Mouse (Mus musculus): Measurements from ENCODE around the gene Grik3. TPM values are rescaled to one million over a fixed set of nuclear protein-coding genes. Genes with fewer than 3 reads are reported as not detected.
A peak's percentile ranks its signal among the peaks of the same experiment; 100 is the strongest.

Gene Grik3
- polyA plus RNA-seq, 1 experiment from 2014 or later, result 0.23 TPM

DNA sequence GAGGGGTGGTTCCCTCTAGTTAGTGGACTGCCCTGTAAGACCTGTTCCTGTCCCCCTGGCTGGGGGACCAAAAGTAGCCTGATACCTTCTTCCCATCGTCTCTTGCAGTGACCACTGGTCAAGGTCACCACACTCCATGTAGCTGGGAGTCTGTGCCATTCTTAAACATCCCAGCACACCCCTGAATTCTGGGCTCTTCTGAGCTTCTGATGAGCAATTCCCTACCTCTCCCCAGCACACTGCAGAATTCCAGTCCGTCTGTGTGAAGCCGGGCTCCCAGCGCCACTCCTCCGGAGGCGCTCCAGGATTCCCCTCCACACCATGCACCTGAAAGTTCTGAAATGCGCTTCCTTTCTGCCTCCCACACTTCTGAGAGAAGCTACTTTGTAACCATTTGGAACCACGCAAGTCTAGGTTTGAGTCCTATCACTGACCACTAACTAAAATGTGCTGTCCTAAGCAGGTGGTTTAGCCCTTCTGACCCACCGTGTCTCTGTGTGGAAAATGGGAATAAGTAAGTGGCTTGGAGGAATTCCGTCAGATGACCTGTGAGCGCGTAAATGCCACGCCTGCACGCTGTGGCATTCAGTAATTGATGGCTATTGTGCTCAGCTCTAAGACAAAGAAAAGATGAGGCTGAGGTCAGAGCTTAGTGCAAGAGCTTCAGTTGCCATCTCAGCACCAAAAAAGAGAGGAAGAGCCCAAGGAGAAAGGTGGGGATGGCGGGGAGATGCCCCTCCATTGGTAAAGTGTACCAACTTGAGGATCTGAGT, 237.8 kb downstream of the Grik3 start:
- no peaks in the 10 kb centered on the region for H3K9me3 ChIP-seq (replicated peaks)
- H3K4me1 ChIP-seq (replicated peaks), result no peaks in the 10 kb centered on the region; the same call in none of the 2 replicates
- no peaks in the 10 kb centered on the region for H3K36me3 ChIP-seq
- no peak overlapping the region for H3K27ac ChIP-seq (ENCODE audit: poor library complexity, severe bottlenecking)
- H3K4me2 ChIP-seq, result no peak overlapping the region
- 23% methylated on average over 15 of the region's 15 CpGs for WGBS
- no peak overlapping the region for H3K4me3 ChIP-seq
- no peak for ATAC-seq (ENCODE audit: insufficient number of reproducible peaks, low FRiP score)
- H3K9ac ChIP-seq, result no peak overlapping the region
- peaks cover 49% of the 10 kb centered on the region for H3K27me3 ChIP-seq (replicated peaks)

DNA sequence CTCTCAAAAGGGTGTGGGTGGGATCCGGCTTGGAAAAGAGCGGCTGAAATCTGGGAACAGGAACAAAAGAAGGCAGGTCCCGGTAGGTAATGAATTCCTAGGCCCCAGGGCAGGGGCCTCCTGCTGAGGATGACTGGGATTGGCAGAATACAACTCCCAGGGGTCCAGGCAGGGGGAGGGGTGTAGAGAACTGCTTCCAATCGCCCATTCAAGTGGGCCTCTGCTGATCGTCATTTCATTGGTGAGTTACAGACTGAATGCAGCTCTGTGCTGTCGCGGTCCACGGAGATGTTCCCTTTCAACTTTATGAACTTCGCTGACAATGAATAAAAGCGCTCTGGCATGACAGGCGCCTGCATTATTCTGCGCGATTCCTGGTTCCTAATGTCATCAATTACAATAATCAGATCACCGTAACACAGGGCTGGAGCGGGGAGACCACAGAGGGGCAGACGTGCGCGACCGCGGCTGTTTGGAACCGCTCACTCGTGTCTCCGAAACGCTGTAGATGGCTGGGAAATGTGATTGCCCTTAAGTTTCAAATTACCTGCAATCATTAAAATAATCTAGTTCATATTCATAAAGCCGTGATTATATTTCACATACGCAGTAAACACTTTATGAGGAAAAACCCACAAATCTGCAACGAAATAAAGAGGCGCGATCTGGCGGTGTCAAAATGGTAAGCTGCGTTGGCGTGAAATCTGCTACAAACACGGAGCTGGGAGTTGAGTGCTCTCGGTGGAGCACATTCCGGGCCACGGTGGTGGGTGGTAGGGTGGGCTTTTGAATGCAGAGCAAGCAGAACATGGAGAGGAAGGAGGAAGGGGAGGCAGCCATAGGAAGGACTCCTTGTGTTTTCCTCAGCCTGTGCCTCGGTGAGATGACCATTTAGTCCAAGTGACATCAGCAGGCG, 239.1 kb downstream of the Grik3 start:
- no peaks in the 10 kb centered on the region for H3K36me3 ChIP-seq
- no peak overlapping the region for H3K9ac ChIP-seq
- 7% methylated on average over 38 of the region's 38 CpGs for WGBS
- H3K4me2 ChIP-seq, result peak overlapping the region; percentile 64
- H3K9me3 ChIP-seq (replicated peaks), result no peaks in the 10 kb centered on the region
- no peak overlapping the region for H3K27ac ChIP-seq (ENCODE audit: poor library complexity, severe bottlenecking)
- ATAC-seq (ENCODE audit: insufficient number of reproducible peaks, low FRiP score), result no peak
- peak overlapping the region; percentile 23 for H3K4me3 ChIP-seq
- peaks cover 49% of the 10 kb centered on the region for H3K27me3 ChIP-seq (replicated peaks)
- no peaks in the 10 kb centered on the region; the same call in none of the 2 replicates for H3K4me1 ChIP-seq (replicated peaks)

DNA sequence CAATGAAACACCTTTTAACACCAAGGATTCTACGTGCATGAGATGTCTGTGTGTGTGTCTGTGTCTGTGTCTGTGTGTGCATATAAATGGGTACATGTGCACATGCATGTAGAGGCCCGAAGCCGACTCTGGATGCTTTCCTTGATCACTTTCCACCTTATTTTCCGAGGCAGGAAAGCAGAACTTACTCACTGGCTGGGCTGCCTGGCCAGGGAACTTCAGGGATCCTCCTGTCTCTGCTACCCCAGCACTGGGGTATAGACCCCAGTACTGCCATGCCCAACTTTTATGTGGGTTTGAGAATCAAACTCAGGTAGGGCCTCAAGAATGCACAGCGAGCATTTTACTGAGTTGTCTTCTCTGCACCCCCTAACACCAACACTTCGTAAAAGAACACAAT, 240.3 kb downstream of the Grik3 start:
- ATAC-seq (ENCODE audit: insufficient number of reproducible peaks, low FRiP score), result no peak
- 81% methylated on average over 6 of the region's 6 CpGs for WGBS
- peaks cover 49% of the 10 kb centered on the region for H3K27me3 ChIP-seq (replicated peaks)

DNA sequence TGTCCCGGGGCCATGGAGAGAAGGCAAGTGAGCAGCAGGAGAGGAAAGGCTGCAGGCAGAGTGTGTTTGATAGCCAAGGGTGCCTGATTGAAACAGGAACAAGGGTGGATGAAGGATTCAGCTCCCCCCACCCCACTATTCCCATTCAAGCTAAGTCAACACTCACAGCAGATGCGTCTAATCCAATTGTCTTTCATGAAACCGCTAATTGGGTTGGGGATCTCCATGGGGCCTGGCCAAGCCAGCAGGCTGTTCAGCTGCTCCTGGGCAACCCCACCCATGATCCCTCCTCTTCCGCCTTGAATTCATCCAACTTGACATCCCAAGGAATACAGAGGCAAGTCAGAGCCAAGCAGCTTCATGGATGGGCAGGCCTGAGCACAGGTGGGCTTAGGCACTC, 246.3 kb downstream of the Grik3 start:
- 57% methylated on average over 4 of the region's 4 CpGs for WGBS
- no peak overlapping the region for H3K9ac ChIP-seq
- no peaks in the 10 kb centered on the region for H3K4me1 ChIP-seq (replicated peaks)
- H3K4me2 ChIP-seq, result no peak overlapping the region
- no peaks in the 10 kb centered on the region for H3K9me3 ChIP-seq (replicated peaks)
- no peaks in the 10 kb centered on the region for H3K36me3 ChIP-seq
- H3K27me3 ChIP-seq (replicated peaks), result peaks cover 4% of the 10 kb centered on the region; the same call in 1 of the 2 replicates
- H3K27ac ChIP-seq (ENCODE audit: poor library complexity, severe bottlenecking), result no peak overlapping the region
- H3K4me3 ChIP-seq, result no peak overlapping the region
- no peak for ATAC-seq (ENCODE audit: insufficient number of reproducible peaks, low FRiP score)

More for the DNA sequence above, 240.3 kb downstream of the Grik3 start:
- Histone ChIP-seq H3K27ac (ENCODE audit: poor library complexity, severe bottlenecking) (no peak overlapping the region), H3K36me3 (no peaks in the 10 kb centered on the region), H3K4me2 (no peak overlapping the region), H3K4me3 (no peak overlapping the region), H3K4me1 (replicated peaks) (no peaks in the 10 kb centered on the region; the same call in none of the 2 replicates), H3K9me3 (replicated peaks) (no peaks in the 10 kb centered on the region), H3K9ac (no peak overlapping the region)

DNA sequence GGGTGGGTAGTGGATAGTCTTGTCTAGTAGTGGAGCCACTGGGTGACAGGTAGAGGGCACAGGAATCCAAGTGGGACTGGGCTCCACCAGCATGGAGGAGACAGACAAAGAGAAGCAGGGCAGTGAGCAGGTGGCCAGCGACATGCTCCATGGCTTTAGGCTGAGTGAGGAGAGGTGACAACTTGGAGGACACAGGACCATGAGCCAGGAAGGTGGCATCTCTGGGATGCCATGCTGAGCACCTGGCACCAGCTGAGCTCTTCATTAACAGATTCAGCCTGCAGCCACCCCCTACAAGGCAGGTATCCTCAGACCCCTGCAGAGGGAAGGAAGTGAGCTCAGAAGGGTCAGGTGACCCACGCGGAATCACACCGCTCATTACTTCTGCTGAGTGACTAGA, 248.3 kb downstream of the Grik3 start:
- WGBS, result 67% methylated on average over 4 of the region's 4 CpGs

DNA sequence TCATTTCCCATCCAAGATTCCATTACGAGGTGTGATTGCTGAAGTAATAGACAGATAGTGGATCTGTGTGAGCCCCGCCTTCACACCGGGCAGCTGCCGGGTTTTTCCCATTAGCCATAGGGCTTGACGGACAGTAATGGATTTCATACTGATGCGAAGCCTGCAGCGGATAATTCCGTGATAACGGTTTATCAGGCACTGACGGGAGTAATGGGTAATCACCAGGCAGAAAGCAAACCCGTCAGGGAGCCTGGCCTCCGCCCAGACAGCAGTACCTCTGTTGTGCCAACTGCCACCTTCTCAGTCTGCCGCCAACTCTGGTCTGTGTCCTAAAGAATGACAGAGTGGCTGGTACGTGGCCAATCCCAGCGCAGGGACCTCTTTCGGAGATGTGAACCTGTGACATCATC, 251.7 kb downstream of the Grik3 start:
- Histone ChIP-seq H3K27me3 (replicated peaks) (no peaks in the 10 kb centered on the region), H3K36me3 (no peaks in the 10 kb centered on the region), H3K9me3 (replicated peaks) (no peaks in the 10 kb centered on the region), H3K9ac (no peak overlapping the region), H3K4me3 (no peak overlapping the region), H3K27ac (ENCODE audit: poor library complexity, severe bottlenecking) (no peak overlapping the region), H3K4me2 (no peak overlapping the region), H3K4me1 (replicated peaks) (no peaks in the 10 kb centered on the region)
- WGBS, result 66% methylated on average over 16 of the region's 16 CpGs
- ATAC-seq (ENCODE audit: insufficient number of reproducible peaks, low FRiP score), result no peak

More for the DNA sequence above, 248.3 kb downstream of the Grik3 start:
- Histone ChIP-seq H3K27ac (ENCODE audit: poor library complexity, severe bottlenecking) (no peak overlapping the region), H3K4me3 (no peak overlapping the region), H3K36me3 (no peaks in the 10 kb centered on the region), H3K4me1 (replicated peaks) (no peaks in the 10 kb centered on the region), H3K4me2 (no peak overlapping the region), H3K27me3 (replicated peaks) (no peaks in the 10 kb centered on the region), H3K9me3 (replicated peaks) (no peaks in the 10 kb centered on the region), H3K9ac (no peak overlapping the region)
- no peak for ATAC-seq (ENCODE audit: insufficient number of reproducible peaks, low FRiP score)

DNA sequence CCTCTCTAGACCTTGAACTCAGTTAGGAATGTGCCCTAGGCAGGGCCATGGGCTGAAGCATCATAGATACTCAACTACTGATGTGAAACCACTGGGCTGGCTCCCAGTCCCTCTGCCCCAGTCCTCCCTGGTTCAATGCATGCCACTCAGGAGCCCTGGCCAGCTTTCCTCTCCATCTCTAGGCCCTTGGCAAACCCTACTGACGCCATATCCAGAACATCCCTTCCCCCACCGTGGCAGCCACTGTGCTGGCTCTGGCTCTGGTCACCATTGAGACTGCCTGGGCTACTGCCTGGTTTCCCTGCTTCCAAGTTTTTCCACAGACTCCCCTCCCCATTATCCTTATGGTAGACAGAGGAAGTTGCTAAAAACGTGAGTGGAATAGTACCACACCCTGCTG, 255.4 kb downstream of the Grik3 start:
- H3K9ac ChIP-seq, result no peak overlapping the region
- H3K4me3 ChIP-seq, result no peak overlapping the region
- no peaks in the 10 kb centered on the region for H3K27me3 ChIP-seq (replicated peaks)
- no peak overlapping the region for H3K4me2 ChIP-seq
- no peaks in the 10 kb centered on the region for H3K36me3 ChIP-seq
- WGBS, result 58% methylated on average over 3 of the region's 3 CpGs
- H3K9me3 ChIP-seq (replicated peaks), result no peaks in the 10 kb centered on the region
- ATAC-seq (ENCODE audit: insufficient number of reproducible peaks, low FRiP score), result no peak
- H3K4me1 ChIP-seq (replicated peaks), result no peaks in the 10 kb centered on the region
- H3K27ac ChIP-seq (ENCODE audit: poor library complexity, severe bottlenecking), result no peak overlapping the region

DNA sequence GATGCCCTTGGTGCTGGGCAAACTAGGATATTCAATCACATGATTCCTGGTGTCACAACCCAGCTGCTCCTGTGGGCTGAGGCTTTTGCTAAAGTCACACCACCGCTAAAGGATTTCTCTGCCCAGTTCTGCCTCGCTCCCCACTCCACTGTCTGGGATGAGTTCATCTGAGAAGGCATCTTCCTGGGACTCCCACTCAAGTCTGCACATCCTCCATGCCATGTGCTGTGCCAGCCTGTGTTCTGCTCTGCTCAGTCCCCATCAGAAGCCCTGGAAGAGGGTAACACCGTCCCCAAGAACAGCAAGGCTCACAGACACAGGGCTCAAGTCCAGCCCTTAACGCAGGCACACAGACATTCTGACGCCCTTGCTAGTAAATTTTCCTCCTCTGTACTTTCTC, 265.9 kb downstream of the Grik3 start:
- H3K4me1 ChIP-seq (replicated peaks), result no peaks in the 10 kb centered on the region
- H3K36me3 ChIP-seq, result no peaks in the 10 kb centered on the region
- 73% methylated on average over 5 of the region's 5 CpGs for WGBS
- no peak overlapping the region for H3K9ac ChIP-seq
- H3K4me2 ChIP-seq, result no peak overlapping the region
- 0 out of 2 replicates have a peak, but pooled peaks cover 3% of the 10 kb centered on the region for H3K9me3 ChIP-seq (replicated peaks)
- no peak overlapping the region for H3K27ac ChIP-seq (ENCODE audit: poor library complexity, severe bottlenecking)
- no peak for ATAC-seq (ENCODE audit: insufficient number of reproducible peaks, low FRiP score)
- H3K27me3 ChIP-seq (replicated peaks), result no peaks in the 10 kb centered on the region
- H3K4me3 ChIP-seq, result no peak overlapping the region

DNA sequence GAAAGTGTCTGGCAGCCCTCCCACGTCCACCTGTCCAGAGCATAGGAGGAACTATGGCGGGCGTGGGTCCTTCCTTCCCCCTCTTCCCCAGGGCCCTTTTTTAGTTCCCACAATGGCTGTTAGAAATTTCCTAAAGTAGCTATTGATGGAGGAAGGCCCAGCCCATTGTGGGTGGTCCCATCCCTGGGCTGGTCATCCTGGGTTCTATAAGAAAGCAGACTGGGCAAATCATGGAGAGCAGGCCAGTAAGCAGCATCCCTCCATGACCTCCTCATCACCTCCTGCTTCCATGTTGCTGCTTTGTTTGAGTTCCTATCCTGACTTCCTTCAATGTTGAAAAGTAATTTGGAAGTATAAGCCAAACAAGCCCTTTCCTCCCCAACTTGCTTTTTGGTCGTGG, 269.8 kb downstream of the Grik3 start:
- H3K9ac ChIP-seq, result no peak overlapping the region
- H3K27me3 ChIP-seq (replicated peaks), result no peaks in the 10 kb centered on the region
- 78% methylated on average over 4 of the region's 4 CpGs for WGBS
- H3K9me3 ChIP-seq (replicated peaks), result 0 out of 2 replicates have a peak, but pooled peaks cover 3% of the 10 kb centered on the region
- H3K36me3 ChIP-seq, result no peaks in the 10 kb centered on the region
- H3K4me2 ChIP-seq, result no peak overlapping the region
- no peaks in the 10 kb centered on the region for H3K4me1 ChIP-seq (replicated peaks)
- no peak overlapping the region for H3K27ac ChIP-seq (ENCODE audit: poor library complexity, severe bottlenecking)
- no peak overlapping the region for H3K4me3 ChIP-seq
- ATAC-seq (ENCODE audit: insufficient number of reproducible peaks, low FRiP score), result no peak

DNA sequence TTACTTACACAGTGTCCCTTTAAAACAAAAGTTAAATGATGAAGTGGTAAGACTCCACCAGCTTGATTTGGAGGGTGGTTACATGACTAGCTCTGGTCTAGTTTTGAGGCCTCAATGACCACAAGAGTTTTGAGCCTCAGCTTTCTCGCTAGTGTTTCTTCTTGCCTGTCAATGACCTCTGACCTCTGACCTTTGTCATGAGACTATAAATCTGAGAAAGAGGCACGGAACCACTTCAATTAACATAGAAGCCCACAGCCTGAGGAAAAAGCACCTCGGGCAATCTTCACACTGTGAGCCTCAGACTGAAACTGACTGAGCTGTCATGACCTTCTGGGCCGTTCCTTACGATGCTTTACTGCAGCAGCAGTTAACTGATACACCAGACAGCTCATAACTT, 272.6 kb downstream of the Grik3 start:
- Histone ChIP-seq H3K4me2 (no peak overlapping the region), H3K4me1 (replicated peaks) (no peaks in the 10 kb centered on the region), H3K9ac (no peak overlapping the region), H3K36me3 (no peaks in the 10 kb centered on the region), H3K27me3 (replicated peaks) (no peaks in the 10 kb centered on the region), H3K27ac (ENCODE audit: poor library complexity, severe bottlenecking) (no peak overlapping the region), H3K9me3 (replicated peaks) (no peaks in the 10 kb centered on the region), H3K4me3 (no peak overlapping the region)
- WGBS, result 70% methylated on average over 5 of the region's 5 CpGs
- no peak for ATAC-seq (ENCODE audit: insufficient number of reproducible peaks, low FRiP score)

All from heart, embryonic 12.5 days (tissue).